Mouse (Mus musculus) left cerebral cortex, adult 2 months (tissue): Measurements from ENCODE around the gene Foxo3. TPM values are rescaled to one million over a fixed set of nuclear protein-coding genes. Genes with fewer than 3 reads are reported as not detected.

ENCODE experiments used
- DNase-seq, 2 experiments: peaks; one replicate each; pipeline ENCODE4 v3.0.0; 2021 to 2022; ENCODE audit warnings: low spot score in 2 of 2, mixed read lengths in 1 of 2; ENCODE audit errors: extremely low spot score in 1 of 2
- H3K27ac ChIP-seq: fragments of 200-600 bp; 2 replicates; pipeline ENCODE4 v1.8.1; 2022
- H3K4me3 ChIP-seq: fragments of 200-600 bp; 2 replicates; pipeline ENCODE4 v1.8.1; 2022
- CTCF ChIP-seq: fragments of 200-600 bp; IDR thresholded peaks from 2 replicates; pipeline ENCODE4 v1.8.1; 2022; ENCODE audit warnings: antibody characterized with exemption, mild to moderate bottlenecking, moderate library complexity
- intact Hi-C: fragments of 180-260 bp; cut with DNase I; formaldehyde crosslinking; loops from one replicate; pipeline ENCODE4 v1.15.1; 2025
- total RNA-seq, 2 experiments: library from RNA; stranded (reverse); gene quantifications; 2 replicates each; pipeline ENCODE4 v1.2.3; 2021

Gene Foxo3
- total RNA-seq, 2 experiments from 2014 or later = 74.6 to 77.5 TPM

DNA sequence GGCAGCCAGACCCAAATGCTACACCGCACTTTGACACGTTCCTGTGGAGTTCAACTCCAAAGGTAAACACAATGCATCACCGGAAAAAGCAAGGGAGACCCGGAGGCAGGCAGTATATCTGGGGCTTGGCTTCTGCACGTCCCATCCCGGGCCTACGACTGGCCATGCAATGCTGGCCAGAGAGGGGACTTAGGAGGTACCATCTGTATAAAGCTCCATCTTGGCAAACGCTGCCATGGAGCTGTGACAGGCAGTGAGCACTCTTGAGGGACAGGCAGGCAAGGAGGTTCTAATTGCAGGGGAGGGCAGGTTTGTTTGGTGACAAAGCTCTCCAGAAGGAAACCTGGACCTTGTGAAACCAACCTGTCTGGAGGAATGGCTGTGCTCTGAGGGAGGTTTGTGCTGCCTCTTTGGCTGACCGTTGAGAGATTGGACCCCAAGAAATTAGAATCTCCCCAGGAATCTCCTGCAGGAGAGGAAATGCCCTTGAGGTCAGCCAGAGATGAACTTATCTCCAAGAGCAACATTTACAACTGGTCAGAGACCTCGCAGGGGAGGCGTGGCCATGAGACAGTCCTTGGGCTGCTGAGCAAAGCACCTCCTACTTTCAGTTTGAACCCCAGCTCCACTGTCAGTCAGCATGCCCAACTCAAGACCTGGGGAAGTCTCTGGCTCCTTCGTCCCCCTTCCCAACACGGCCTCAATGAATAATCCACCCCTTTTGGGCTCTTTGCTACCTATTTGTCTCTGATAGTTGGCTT lies 86.7 kb downstream of the Foxo3 start:
- DNase-seq = no peak
- TF ChIP-seq CTCF = no peak
- intact Hi-C loops = loop anchor here (5.0 kb wide), 2 partner anchors 82 to 203 kb away; no protein-coding TSS in a partner anchor
- H3K4me3 ChIP-seq = no peak overlapping the region
- no peak overlapping the region for H3K27ac ChIP-seq

DNA sequence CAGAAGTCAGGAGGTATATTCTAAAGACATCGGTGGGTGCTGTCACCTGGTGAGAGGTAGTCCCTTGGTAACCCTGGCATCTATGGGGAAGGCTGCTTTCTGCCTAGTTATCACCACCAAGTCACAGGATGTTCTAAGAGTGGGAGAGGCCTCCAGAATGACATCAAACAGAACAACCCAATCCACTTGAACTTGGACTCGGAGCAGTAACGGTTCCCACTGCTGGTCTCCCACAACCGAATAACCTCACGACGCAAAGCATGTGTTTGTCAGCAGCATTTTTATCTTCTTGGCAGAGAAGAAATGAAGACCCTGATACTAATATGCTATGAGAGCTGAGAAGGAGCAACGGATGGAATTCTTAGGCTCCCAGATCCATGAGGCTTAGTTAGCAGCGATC lies 87.5 kb downstream of the Foxo3 start:
- intact Hi-C loops = loop anchor here (5.0 kb wide), 2 partner anchors 83 to 202 kb away; no protein-coding TSS in a partner anchor
- no peak for DNase-seq
- Histone ChIP-seq H3K4me3 (no peak overlapping the region), H3K27ac (no peak overlapping the region)
- TF ChIP-seq CTCF = no peak

DNA sequence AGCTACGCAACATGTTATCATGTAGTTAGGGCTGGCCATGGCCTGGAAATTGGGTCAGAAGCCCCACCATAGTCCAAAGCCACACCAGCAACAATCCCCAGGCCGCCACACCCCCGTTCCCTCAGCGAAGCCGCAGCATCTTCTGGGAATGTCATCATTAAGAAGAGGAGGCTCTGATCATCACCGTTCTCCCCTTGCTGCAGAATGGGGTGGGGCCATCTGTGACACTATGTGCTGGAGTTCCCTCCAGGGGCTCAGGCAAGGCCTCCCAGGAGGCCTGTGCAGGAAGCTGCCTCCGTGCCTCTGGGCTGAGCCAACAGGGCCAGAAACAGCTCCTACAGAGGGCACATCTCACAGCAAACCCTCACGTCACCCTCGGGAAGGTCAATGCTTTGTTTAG lies 88.5 kb downstream of the Foxo3 start:
- H3K27ac ChIP-seq = no peak overlapping the region
- DNase-seq = no peak
- no peak overlapping the region for H3K4me3 ChIP-seq
- no peak for TF ChIP-seq CTCF
- intact Hi-C loops = loop anchor here (5.0 kb wide), 2 partner anchors 84 to 201 kb away; no protein-coding TSS in a partner anchor

DNA sequence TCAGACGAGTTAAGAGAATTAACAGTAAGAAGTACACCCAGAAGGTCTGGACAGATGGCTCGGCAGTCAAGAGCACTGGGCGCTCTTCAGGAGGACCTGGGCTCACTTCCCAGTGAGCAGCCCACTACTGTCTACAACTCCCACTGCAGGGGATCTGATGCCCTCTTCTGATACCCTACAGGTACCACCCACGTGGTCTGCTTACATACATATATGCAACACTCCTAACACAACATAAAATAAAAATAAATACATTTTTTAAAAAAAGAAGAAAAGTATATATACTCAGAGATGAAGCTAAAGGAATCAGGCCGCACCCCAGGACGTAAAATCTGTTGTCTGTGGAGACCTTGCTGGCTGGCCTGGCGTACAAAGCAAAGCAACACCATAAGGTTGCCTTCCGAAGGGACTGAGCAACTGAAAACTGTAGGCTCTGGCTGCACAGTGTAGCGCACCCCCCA lies 89.6 kb downstream of the Foxo3 start:
- no peak for TF ChIP-seq CTCF
- no peak overlapping the region for H3K27ac ChIP-seq
- no peak overlapping the region for H3K4me3 ChIP-seq
- intact Hi-C loops = loop anchor here (5.0 kb wide), 2 partner anchors 85 to 200 kb away; no protein-coding TSS in a partner anchor
- DNase-seq = no peak

DNA sequence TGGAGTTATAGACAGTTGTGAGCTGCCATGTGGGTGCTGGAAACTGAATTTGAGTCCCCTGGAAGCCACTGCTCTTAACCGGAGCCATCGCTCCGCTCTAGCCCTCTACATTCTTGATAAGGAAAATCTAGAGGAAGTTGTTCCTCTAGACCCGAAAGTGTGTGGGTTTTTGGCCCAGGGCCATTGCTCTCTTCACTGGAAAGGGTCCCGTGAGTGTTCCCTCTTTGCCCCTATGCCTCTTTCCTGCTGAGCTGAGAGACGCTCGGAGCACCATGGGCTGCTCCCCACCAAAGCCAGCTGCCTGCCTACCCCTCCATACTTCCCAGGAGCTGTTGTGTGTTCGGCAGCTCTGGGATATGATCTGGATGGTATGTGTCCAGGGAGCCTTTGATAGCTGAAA lies 96.2 kb downstream of the Foxo3 start:
- intact Hi-C loops = no loop called here
- H3K4me3 ChIP-seq = no peak overlapping the region
- DNase-seq = no peak
- H3K27ac ChIP-seq = no peak overlapping the region
- TF ChIP-seq CTCF = no peak

DNA sequence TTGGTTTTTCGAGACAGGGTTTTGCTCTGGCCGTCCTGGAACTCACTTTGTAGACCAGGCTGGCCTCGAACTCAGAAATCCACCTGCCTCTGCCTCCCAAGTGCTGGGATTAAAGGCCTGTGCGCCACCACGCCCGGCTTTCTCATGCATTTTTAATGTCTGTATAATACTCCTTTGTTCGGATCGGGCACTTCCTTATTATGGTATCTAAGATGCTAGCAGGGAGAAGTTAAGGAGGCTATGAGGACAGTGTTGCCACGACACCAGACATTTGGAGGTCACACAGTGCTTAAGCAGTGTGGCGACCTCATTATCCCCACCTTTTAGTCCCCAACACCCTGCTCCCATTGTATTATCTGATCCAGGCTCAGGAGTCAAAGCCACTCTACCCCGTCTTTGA lies 97.8 kb downstream of the Foxo3 start:
- intact Hi-C loops = no loop called here
- no peak overlapping the region for H3K27ac ChIP-seq
- DNase-seq = no peak
- no peak for TF ChIP-seq CTCF
- no peak overlapping the region for H3K4me3 ChIP-seq

DNA sequence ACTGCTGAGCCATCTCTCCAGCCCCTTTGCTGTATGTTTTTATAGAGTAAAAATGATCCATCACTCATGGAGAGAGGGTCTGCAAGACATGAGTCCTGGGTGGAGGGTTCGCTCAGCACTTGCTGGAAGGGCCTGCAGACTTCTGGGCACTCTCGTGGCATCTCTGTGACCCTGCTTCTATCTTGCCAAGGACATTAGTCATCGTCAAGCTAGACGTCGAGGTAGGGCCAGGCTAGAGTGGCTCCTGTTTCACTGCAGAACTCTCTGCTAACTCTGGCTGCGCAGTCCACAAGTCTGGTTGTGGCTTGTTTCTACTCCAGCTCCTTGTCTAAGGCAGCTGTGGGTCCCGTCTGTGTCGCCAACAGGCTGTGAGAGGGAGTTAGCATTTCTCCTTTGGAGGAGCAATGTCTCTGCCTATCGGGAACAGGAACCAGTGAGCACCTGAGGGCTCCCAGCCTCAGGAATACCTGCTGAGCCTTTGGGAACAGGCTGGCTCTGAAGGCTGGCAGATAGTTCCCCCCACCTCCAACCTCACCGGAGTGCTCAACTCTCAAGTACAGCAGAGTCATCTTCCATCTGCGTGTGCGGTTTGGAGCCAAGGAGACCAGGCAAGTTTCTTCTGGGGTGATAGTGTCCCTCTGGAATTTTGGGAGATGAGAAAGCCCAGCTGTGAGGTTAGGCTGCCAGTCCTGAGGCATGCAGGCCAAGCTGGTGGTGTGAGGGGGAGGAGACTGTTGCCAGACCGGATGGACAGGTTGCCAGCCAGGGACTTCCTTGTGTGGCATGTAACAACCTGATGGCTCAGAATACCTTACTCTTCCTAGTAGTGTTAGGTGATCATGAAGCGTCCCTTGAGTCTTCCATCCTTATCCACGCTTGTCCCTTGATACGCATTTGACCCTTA lies 98.5 kb downstream of the Foxo3 start:
- Histone ChIP-seq H3K27ac (no peak overlapping the region), H3K4me3 (no peak overlapping the region)
- TF ChIP-seq CTCF = no peak
- no peak for DNase-seq
- intact Hi-C loops = no loop called here

DNA sequence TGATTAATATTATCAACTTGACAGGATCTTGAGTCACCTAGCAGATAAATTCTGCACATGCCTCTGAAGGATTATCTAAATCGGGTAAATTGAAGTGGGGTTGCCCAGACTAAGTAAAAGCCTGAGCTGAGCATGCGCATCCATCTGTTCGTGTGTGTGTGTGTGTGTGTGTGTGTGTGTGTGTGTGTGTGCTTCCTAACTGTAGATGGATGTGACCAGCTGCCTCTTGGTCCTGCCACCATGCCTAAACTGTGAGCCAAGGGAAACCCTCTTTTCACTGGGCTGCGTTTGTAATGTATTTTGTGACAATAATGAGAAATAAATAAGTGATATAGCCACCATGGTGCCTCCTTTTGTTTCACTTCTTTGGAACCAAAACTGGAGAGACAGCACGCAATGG lies 102.3 kb downstream of the Foxo3 start:
- Histone ChIP-seq H3K4me3 (no peak overlapping the region), H3K27ac (no peak overlapping the region)
- DNase-seq = no peak
- no peak for TF ChIP-seq CTCF
- intact Hi-C loops = no loop called here

DNA sequence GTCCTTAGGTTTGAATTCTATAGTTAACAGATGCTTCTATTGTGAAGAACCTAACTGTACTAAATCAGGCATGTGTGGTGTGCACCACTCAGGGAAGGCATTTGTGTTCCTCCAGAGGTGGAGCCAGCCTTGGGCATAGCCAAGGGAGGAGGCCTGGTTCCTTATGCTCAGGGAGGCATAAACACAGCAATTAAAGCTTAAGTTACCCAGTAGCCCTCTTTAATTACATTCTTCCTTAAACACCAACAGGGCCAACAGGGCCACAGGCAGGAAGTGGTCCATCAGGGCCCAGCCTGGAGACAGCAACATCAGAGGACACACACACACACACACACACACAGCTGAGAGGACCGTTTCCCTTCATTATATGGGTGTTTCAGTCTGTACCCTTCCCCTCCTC lies 102.7 kb downstream of the Foxo3 start:
- no peak for DNase-seq
- H3K4me3 ChIP-seq = no peak overlapping the region
- H3K27ac ChIP-seq = no peak overlapping the region
- intact Hi-C loops = no loop called here
- no peak for TF ChIP-seq CTCF

DNA sequence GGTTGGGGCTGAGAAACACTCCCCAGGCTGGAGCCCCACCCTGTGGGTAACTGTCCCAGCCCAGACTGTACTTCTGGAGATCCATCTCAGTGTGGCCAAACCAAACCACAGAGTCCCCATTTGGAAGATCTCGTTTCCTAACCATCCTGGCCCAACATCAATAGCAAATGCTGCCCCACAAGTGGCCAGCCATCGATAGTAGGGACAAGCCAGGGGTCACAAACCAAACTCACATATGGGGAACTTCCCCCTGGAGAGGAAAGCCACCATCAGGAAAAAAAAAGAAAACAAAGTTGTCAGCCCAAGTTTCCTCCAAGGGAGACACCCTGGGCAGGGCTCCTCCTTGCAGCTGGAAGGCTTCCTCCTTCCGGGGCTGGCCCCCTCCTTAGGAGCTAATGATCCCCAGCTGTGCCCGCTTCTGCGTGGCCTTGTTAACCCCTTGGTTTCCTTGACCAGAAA lies 105.6 kb downstream of the Foxo3 start:
- Histone ChIP-seq H3K4me3 (no peak overlapping the region), H3K27ac (no peak overlapping the region)
- DNase-seq = no peak
- TF ChIP-seq CTCF = no peak
- intact Hi-C loops = no loop called here

DNA sequence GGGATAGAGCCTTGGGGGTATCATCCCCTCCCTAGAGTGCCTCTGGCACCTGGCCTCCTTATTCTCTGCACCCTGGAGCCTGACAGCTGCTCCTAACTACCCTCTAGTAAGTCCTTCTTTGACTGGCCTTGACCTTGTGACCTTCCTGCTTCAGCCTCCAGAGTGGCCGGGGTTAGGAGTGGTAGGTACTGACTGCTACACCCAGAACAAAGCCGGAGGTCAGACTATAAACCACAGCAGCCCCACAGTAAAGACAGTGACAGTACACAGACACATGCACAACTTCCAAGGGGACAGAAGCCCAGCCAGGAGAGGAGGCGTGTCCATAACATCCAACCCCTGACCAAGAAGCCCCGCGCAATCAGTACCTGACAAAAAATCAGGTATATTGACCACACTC lies 106.4 kb downstream of the Foxo3 start:
- Histone ChIP-seq H3K4me3 (no peak overlapping the region), H3K27ac (no peak overlapping the region)
- intact Hi-C loops = no loop called here
- DNase-seq = no peak
- TF ChIP-seq CTCF = no peak

DNA sequence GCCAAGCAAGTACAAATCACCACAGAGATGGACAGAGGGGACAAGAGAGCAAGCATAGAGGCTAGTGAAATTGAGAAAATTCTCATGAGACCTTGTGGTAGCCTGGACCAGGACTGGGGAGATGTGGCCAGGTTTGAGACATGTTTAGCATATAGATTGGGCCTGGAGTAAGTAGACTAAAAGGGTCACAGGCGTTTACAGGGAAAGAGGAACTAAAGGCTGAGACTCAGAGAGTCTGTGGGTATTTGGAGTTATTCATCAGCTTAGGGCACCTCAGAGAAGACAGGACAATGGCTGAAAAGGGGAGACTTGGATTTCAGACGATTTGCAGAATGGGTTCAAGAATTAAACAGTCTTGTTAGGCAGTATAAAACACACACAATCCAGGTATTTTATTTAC lies 121.8 kb downstream of the Foxo3 start:
- no peak overlapping the region for H3K27ac ChIP-seq
- TF ChIP-seq CTCF = no peak
- intact Hi-C loops = no loop called here
- DNase-seq = no peak
- no peak overlapping the region for H3K4me3 ChIP-seq
